Mouse (Mus musculus): ENCODE measurements at regions not wholly inside any gene's neighbourhood (a gene's known extent, or its start where the extent isn't known, plus 50 kb on each side); places are given as distances from the start of the nearest gene placed in this dataset.
A peak's percentile ranks its signal among the peaks of the same experiment; 100 is the strongest.

DNA sequence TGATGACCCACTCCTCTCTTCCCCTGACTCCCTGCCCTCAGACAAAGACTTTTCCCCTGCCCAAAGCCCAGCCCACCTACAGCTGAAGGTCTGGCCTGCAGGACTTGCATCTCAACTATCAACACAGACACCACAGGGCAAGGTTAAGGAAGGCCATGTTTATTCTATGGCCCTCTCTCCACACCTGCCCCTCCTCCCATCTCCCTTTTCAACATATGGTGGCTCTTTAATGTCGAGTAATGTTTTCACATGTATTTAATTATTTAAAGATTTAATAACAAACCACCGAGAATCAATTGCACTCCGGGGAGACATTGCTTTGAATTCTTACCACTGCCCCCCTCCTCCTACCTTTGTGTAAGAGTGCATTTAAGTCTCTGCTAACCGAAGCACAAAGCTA is 273.6 kb downstream of the Lrig3 start:
- WGBS: 32% methylated on average over 4 of the region's 4 CpGs
- Histone ChIP-seq H3K9ac (replicated peaks) (no peak overlapping the region), H3K27ac (replicated peaks) (no peak overlapping the region), H3K36me3 (no peaks in the 10 kb centered on the region), H3K4me2 (no peak overlapping the region), H3K4me3 (replicated peaks) (no peak overlapping the region), H3K27me3 (replicated peaks) (no peaks in the 10 kb centered on the region), H3K9me3 (replicated peaks) (no peaks in the 10 kb centered on the region), H3K4me1 (no peaks in the 10 kb centered on the region)
- ATAC-seq (ENCODE audit: low FRiP score): no peak; the same call in 1 of the 2 replicates

Small RNAs in the stretch of these regions (microRNA-seq; reads per million reads assigned to microRNA genes)
- 2.6 reads per million, percentile 9 among the genes with 10 or more reads in this experiment for gene Mir378d

All from neural tube, embryonic 15.5 days (tissue).